Mouse (Mus musculus) right cerebral cortex, postnatal 4 days (tissue): ENCODE data around the gene Ifna2.

Experiments
- DNase-seq: peaks from one replicate; pipeline ENCODE4 v3.0.0-alpha.2; 2022

Ifna2 gene

DNA sequence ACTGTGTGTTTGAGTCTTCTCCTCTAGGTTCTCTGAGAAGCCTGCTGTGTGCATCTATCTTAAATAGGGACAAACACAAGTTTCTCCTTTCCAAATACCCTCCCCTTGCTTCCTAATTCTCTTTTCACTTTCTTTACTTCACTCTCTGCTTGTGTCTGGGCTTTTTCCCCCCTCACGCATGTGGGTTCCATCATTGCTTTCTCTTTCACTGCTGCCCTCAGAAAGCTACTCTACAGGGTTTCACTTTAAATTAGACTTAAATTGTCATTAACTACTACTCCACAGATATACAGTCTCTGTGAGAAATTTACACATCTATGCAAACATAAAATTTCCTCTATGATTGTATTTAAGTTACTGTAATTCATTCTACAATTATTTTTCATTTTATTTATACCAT is at the start of gene Ifna2:
TSS of gene Ifna2 (minus strand) at position 101 of the 400 bp plus-strand sequence.
- no peak for DNase-seq

DNA sequence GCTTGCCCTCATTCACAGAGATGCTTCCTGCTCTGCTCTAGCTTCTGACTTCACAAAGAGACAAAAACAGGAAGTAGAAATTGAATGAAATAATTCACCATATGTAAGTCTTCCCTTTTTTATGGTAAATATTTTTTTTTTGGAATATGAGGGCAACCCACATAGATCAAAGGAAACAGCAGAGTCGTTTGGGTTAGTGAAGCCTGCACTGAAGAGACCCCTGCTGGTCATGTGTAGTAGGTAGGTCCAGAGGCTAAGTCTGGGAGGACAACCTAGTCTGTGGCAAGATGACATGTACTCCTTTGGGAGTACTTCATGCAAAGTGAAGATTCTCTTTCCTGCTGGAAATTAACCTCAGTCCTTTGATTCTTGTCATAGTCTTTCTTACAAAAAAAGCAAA is 43.6 kb upstream of the Ifna2 start:
- DNase-seq, result no peak

DNA sequence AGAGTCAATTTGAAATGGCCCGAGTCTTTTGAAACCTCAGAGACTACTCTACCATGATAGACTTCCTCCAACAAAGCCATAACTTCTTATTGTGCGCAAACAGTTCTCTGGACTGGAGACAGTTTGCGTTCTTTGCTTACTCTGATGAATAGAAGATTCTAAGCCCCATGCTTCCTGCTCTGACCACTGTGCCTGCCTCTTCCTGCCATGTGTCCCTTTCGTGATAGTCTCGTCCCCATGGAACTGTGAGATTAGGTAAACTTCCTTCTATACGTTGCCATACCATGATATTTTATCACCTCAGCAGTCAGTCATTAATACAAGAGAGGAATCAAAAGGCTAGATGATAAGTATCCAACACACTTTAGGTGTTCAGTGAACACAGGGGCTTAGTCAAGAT is 43.0 kb upstream of the Ifna2 start:
- DNase-seq, result no peak

DNA sequence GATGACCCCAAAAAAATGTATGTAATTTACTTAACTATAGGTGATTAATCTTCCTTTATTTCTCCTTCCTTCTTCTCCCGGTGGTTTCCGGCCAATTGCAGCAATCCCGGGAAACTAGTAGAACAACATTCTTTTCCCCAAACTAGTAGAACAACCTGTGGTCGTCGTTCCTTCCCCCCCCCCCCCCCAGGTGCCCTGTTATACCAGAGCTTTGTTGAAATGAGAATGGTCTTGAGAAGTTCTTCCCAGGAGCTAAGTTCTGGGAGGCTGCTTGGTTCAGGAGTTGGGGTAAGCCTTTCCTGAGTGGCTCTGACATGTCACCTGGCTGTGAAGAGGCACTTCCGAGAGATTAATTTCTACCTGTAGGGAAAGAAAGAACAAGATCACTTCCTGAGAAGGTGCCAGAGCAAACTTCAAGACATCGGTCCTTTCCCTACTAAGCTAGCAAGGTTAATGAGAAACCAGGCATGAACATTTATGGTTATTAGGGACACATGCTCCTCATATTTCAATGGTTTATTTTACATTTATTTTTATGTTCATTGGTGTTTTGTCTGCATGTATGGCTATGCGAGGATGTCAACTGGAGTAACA is 39.9 kb upstream of the Ifna2 start:
- DNase-seq, result no peak

DNA sequence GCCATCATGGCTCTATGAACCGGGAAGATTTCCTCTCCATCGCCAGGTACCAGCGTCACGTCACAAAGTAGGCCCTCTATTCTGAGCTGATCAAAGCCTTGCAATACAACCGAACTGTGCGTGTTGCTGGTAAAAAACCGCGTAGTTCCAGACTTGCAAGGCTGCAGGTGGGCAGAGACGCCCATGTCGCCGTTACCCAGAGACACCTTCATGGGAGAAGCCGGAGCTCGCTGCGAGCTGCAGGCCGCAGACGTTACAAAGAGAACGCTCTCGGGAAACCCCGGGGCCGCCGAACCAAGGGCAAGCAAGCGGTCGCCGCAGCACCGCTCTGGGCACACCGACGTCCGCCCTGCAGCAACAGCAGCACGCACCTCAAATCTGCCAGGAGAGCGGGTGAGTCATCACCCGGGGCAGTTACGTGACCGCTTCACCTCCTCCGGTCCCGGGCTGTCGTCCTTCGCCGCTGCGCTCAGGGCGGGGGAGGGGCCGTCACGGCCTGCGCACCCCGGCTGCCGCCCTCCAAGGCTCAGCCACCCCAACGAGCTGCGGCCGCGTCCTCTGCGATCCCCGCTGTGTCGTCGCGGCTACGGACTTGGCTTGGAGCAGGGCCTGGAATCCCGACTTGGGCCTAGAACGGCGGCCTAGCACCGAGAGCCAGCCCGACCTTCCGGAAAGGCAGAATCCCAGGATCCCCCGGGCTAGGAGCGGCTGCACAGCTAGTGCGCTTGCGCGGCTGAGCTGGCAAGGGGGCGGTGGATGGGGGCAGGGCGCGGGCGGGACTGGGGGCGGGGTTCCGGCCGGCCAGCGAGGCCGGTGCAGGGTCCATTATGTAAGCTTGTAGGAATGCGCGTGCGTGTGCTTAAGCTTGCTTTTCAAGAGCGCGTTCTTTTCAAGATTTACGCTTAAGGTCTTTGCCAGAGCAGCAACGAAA is 38.3 kb upstream of the Ifna2 start, which contains the start of the genes Gm26566 and Klhl9:
TSS of gene Gm26566 (plus strand) at position 15 of the 931 bp plus-strand sequence.
TSS of gene Klhl9 (minus strand) at position 675 of the 931 bp plus-strand sequence.
- DNase-seq, result peak; percentile 95

DNA sequence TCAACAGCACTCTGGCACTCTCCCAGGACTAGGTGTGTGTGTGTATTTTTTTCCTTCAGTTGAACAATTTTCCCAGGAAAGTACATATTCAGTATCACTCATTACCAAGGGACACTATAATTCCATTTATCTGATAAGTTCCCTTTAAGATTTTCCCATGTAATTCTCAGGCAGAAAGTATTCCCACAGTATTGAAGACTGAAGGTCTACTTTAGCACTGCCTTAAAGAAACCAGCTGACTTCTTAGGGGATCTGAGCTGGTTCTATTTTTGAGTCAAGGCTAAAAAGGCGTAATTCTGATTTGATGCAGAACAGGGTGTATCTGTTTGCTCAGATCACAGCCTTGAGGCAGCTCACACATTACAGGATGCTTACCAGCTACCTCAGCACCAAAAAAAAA is 35.0 kb upstream of the Ifna2 start:
- no peak for DNase-seq

DNA sequence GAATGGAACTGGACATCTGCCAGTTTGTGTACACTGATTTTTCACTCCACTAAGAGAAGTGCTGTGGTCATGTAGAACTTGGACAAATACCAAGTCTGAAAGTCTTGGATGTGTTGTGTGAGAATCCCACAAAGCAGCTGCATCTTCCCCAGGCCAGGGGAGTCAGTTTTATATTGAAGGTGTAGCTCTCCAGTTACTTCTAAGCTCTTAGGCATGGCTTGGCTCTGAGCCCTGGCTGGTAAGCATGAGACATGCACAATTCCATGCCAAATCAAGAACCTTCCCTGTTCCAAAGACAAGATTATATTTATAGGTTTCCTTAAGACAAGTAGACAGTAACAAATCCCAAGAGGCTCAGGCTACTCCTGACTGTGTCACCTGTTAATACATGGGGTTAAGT is 31.3 kb upstream of the Ifna2 start:
- DNase-seq, result no peak

DNA sequence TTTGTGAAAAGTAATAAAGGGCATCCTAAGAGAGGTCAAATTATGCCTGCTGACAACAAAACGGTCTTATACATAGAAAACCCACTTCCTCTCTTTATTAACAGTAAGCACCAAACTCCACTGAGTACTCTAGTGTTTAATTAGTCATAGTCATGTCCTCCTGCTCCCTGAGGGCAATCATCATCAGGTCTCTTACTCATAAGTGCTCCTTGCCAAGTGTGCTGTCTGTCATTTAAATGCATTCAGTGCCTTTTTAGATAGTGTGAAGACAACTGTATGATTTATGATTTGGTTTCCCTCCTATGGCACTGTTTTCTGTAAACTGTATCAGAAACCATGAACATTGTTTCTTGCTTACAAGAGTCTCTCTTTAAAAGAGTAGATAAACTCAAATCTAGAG is 30.6 kb upstream of the Ifna2 start:
- DNase-seq, result no peak

DNA sequence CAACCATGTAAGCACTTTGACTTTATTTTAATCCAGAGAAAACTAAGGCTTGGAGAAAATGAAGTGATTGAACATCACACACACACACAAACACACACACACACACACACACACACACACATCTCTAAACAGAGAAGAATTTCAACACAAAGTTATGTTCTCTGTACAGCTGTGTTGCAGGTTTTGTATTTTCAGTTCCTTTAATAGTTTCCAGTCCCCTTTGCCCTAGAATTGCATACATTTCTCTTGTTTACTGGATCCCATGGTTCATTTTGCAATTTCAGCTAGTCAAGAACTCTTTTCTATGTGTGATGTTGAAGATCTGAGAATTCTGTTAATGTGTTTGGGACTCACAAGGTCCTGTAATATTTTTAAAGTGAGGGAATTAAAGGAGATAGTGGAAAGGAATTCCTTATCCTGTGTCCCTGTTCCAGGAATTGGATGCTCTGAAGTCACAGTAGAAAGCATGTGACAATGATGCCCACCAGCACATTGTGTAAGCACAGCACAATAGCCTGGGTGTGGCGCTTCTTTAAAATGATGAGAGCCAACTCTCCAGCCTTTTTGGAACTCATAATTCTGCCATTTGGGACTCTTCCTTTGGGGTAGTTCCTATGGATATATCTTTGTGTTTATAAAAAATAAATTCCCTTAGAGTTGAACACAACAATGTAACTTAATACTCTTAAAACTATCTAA is 23.6 kb upstream of the Ifna2 start:
- no peak for DNase-seq

DNA sequence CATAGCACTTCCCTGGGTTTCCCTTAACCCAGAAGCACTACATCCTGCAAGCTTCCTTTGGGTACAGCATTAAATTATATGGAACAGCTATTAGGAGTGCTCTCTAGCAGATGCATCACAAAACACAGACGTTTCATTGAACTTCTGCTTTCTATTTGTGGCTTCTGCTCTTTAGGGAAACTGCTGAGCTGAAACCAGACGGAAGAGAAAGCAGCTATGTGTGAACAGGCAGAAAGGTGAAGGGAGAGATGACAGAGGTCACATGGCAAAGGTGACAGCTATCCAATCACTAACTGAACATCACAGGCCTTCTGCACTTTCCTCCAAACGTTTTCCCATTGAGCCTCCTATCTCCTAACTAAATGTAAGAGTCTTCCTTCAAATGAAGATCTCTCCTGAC is 22.2 kb upstream of the Ifna2 start:
- DNase-seq, result no peak

DNA sequence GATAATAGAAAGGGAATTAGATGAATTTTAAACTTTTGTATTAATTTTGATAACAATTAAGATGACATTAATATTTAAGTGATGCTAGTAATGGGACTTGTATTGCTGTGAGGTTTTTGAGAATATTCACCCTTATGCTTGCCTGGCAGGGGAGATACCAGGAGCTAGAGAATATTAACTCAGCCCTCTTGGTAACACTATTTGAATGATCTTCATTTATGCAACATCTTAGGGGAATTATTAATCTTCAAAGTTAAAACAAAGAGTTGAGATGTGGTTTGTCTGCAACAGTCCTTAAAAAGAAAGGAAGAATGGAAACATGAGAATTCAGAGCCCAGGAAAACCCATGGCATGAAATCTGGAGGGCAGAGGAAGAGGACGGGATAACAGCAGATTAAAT is 15.6 kb upstream of the Ifna2 start:
- DNase-seq, result no peak

DNA sequence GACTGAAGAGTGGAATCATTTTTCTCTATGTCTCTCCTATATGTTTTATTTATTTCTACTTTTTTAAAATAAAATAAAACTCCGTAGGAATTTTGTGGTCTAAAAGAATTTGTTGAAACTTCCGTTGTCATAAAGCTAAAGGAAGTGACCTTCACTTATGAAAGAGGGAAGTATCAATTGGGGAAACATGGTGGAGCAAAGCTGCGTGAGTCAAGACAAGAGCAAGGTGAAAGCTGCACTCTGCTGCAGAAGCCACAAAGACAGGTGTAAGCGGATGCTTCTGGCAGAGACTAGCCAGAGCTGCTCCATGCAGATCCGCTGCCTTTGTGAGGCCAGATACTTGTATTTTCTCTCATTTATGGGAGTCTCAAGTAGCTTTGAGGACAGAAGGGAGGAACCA is 15.1 kb upstream of the Ifna2 start:
- no peak for DNase-seq

DNA sequence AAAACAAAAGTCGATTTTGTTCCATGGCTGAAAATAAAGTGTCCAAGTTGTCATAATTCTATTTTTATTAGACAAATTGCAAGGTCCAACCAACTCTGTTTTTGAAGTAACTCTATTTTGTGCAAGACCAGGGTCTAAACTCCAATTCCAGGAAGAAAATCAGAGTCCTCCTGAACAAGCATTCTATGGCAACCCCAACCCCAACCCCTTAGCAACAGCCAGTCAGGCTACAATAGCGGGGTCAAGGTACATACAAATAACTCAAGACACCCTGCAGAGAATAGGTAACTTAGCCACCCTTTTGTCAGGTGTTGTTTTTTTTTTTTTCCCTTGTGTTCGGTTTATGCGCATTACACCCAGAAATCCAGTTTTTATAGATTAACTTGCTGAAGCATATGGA is 14.0 kb upstream of the Ifna2 start:
- no peak for DNase-seq

DNA sequence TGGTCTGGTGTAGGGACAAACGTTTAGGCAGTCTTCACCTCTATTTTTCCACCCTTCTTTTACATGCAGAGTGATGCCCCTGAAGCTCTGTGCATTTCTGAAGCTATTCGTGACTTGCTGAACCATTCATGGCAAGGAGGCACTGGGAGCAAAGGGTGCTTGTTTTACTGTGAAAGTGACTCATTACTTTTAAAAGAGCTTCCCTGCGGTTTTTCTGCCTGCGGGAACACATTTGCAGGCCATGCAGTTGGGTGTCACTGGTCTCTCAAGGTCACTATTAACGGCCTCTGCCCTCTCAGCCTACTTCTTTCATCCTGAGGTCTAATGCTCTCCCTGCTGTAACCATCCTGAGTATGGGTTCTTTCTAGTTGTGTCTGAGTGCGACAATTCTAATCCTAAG is 13.4 kb upstream of the Ifna2 start:
- no peak for DNase-seq

DNA sequence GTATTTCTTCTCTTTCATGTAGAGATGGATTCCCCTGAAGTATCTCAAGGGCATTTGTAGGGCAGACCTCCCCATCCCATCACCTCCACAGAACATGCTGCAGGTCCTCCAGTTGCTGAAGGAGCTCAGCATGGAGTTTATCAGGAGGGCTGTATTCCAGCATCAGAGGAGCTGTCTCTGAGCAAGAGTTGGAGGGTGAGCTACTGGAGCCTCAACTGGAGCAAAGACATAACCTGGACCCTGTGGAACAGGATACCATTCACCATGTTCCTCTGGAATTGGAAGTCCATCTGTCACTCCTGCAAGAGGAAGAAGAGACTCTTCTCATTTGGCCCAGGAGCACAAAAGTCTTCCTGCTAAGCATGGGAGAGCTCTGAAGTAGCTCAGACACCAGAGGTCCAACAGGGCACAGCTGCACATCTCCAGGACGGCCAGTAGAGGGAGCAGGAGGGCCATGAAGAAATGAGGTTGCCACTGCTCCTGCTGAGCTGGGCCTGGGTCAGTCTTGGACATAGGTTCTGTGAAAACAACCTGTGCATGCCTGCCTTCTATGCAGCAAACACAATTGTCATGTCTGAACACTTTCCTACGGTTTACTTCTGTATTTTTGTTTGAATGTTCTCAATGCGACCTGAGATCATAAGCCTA is 12.6 kb upstream of the Ifna2 start:
- peak; percentile 75 for DNase-seq

DNA sequence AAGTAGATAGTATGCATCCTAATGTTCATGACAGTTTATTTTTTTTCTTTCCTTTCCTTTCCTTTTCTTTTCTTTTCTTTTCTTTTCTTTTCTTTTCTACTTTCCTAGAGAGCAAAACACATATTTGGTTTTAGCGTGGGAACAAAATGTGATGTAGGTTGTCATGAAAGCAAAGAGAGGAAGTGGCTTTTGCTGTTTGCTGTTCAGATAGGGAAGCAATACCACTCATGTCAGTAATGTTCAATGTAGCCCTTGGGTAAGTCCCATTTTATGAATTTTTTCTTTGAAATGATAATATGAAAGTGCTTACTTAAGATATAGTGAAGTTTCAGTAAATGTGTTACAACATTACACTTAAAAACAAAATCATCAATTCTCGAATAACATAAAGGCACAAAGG is 9.7 kb upstream of the Ifna2 start:
- no peak for DNase-seq

DNA sequence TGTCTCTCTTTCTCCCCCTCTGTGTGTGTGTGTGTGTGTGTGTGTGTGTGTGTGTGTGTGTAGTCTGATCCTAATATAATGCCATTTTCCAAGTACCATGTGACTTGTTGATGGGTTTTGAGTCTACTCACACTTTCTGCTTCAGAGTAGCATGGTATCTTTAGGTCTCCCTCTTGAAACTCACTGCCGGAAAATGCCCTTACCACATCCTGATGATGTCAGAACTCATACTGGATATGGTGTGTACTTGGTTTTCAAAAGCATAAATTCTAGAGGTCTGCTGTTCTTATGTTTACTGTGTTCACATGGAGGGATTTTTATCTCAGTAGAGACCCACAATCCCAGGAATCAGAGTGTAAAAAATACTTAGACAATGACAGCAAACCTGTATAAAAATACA is 8.8 kb upstream of the Ifna2 start:
- DNase-seq, result no peak

DNA sequence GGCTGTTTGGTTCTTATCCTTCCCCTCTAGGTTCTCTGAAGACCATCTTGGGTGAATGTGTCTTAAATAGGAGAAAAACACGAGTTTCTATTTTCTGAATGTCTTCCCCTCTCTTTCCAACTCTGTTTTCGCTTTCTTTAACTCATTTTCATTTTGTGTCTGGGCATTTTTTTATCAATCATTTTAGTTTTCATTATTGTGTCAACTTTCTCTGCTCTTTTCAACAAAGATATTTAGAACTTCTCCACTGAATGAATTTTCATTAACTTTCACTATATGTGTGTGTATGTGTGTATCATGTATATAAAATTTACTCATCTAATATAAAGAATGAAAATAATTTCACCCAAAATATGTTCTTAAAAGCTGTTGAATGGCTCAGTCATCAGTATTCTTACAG is 7.5 kb upstream of the Ifna2 start, which contains the start of gene Ifnab:
TSS of gene Ifnab (minus strand) at position 101 of the 400 bp plus-strand sequence.
- no peak for DNase-seq

DNA sequence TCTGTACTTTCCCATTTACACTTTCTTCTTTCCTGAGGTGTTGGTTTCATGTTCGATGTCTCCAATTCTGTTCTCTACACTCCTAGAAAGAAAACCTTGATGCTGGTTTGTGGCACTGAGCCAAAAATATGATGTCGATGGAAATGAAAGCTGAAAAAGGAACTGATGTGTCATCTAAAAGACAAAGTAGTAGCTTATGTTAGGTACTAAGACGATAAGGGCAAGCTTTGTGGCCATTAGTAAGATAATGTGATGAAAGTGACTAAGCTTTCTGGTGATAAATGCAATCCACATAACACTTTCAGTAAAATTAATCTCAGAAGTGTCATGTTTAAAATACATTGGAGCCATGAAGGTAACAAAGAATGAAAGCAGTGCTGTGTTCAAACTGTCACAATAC is 2.4 kb downstream of the Ifna2 start:
- no peak for DNase-seq

DNA sequence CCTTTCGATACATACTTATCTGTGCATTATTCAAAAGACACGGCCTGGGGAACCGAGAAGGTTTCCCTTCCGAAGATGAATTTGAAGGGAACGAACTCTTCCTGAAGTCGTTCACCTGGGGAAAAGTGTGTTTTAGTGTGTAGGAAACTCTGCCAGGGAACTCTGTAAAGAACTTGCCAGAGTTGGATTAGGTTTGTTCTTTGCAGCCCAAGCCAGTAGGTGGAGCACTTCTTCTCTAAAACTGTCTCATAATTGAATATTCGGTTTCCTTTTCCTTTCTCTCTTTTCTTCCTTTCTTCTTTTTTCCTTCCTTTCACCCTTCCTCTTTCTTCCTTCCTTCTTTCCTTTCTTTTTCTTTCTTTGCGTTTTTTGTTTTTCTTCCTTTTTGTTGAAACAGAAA is 3.4 kb downstream of the Ifna2 start:
- peak; percentile 10 for DNase-seq

DNA sequence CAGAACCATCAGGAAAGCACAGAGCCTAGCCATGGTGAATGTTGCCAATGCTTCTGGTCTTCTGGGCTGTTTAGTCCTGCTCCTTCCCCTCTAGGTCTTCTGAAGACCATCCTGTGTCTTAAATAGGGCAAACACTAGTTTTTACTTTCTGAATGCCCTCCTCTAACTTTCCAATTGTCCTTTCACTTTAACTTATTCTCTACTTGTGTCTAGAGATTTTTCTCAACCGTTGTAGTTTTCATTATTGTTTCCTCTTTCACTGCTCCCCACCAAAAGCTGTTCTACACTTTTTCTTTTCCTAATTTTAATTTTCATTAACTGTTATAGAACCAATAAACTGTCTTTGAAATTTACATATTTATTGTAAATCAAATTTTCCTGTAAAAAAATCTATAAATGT is 6.9 kb downstream of the Ifna2 start, which contains the start of gene Ifna16:
TSS of gene Ifna16 (minus strand) at position 101 of the 400 bp plus-strand sequence.
- no peak for DNase-seq

DNA sequence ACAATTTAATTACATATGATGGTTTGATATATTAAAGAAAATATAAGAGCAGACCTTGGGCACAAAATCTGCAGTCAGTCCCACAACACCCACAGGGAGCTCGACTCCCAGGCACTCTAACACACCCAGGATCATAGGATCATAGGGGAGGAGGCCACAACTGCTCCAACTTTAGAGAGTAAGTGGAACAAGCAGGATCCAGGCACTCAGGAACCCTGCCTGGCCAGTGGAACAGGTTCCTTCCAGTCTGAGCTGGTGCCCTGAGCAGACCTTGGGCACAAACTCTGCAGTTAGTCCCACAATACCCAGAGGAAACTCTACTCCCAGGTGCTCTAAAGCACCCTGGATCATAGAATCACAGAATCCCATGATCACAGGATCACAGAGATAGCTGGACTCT is 28.3 kb downstream of the Ifna2 start:
- DNase-seq, result no peak

DNA sequence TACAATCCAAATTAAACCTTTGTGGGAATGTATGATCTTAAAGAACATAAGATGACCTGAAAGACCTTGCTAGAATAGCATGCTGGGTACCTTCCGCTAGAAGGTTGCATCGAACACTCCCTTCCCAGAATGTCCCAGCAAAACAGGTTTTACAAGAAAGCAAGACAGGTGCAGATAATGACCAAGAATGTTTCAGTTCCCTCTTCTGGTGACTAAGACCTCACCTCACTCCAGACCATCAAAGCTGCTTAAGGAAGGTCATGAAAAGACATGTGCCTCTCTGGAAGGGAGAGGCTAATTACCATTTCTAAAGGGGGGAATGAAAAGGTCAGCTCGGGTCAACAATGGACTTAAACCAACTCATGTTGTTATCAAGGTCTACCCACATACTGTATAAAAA is 30.1 kb downstream of the Ifna2 start:
- no peak for DNase-seq
